Mouse (Mus musculus): ENCODE measurements around the gene Mettl14. TPM values are rescaled to one million over a fixed set of nuclear protein-coding genes. Genes with fewer than 3 reads are reported as not detected.

The Mettl14 gene
- total RNA-seq, 2 experiments from 2014 or later: 13.9 to 15.6 TPM

DNA sequence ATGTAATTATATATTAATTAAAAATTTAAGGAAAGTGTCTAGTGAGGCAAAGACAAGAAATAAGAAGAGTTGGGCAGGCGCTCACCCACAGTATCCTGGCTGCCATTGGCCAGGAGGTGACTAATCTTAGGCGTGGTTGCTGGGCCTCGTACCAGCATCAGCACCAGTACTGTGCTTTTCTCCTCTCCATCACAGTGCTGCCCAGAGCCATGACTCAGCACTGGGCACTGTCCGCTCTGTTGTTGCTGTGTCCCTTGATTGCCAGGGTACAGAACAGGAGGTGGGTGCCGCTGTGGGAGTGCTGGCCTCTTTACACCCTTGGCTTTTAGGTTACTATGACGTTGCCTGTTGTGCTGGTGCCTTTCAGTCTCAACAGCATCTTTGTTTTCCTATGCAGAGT is 64.3 kb downstream of the Mettl14 start:
- peak in 1 of 2 experiments; percentile 33 for DNase-seq (ENCODE audit: low spot score in 2 of 2)

DNA sequence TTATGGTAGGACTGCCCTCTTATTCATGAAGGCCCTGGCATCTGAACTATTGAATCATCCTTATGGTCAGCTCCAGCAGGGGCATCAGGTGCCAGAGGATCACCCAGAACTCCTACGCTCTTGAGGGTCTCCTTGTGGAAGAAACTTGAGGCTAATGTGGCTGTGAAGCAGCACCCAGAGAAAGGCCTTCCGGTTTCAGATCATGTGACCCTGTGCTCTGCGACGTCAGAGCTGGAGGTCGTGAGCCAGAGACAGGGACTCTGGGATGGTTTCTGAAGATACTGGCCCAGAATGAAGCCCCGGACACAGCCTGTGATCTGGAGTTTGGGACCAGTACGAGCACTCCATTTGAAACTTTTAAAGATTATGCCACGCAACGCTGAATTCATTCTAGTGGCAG is 65.6 kb downstream of the Mettl14 start:
- DNase-seq (ENCODE audit: low spot score in 2 of 2): no peak

Other genes with a start within 250 kb of the Mettl14 start
- 1 to 10 TPM; 4.4 TPM for gene Synpo2, start 150.0 kb downstream of the Mettl14 start, total RNA-seq (2021)
- 10 to 100 TPM; 22.0 to 24.2 TPM for gene Sec24d, start 118.7 kb downstream of the Mettl14 start, total RNA-seq (2021)
- 10 to 100 TPM; 11.5 to 14.1 TPM for gene Prss12, start 60.8 kb upstream of the Mettl14 start, total RNA-seq (2021)

Data from layer of hippocampus, adult 18-20 months (tissue).